Mouse (Mus musculus): ENCODE data around the gene Megf6.

Megf6 gene

DNA sequence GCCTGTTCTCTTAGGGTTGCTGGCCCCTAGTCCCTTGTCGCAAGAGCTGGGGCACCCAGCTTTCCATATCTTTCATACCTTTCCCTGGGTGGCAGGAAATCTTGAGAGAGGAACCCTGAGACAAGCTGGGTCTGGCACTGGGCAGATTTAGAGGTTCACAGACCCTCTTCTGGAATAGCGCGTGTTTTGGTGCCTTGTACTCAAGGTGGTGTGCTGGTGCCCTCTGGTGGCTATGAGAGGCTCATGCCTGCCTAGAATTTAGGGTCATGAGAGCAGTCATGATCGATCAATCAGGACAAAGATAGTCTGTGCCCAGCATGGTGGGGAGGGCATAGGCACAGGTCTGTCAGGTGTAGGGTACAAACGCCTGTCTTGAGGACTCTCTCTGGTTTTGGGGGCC lies 36.7 kb downstream of the Megf6 start:
- in situ Hi-C loops (cut with MboI, MseI), result loop anchor here (5.0 kb wide), 3 partner anchors 40 to 155 kb away; no protein-coding TSS in a partner anchor

- in situ Hi-C loops (cut with MboI, MseI), result loop anchor here (5.0 kb wide), 3 partner anchors 42 to 157 kb away; no protein-coding TSS in a partner anchor
Measured at GRCm38 (mm10) chr4:154209054-154209453, 38.5 kb downstream of the Megf6 start.

- in situ Hi-C loops (cut with MboI, MseI), result loop anchor here (5.0 kb wide), 3 partner anchors 43 to 158 kb away; no protein-coding TSS in a partner anchor
Measured at GRCm38 (mm10) chr4:154209825-154210224, 39.3 kb downstream of the Megf6 start.

DNA sequence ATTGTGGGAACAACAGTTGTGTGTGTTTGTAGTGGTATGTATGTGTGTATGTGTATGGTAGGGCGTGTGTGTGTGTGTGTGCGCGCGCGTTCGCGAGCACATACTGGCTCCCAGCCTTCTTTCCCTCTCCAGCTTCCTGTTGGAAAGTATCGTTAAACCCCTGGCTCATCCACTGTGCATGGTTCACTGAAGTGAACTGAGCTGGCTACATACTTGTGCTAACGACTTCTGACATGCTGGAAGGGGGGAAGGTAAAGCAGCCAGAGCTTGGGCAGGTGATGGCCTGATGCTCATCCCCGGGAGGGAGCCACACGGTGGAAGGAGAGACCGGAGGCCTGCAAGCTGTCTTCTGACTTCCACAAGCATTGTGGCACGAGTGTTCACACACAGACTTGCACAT lies 40.9 kb downstream of the Megf6 start:
- in situ Hi-C loops (cut with MboI, MseI), result no loop called here

GRCm38 (mm10) chr4:154213586-154213985 lies 43.1 kb downstream of the Megf6 start:
- in situ Hi-C loops (cut with MboI, MseI), result no loop called here

DNA sequence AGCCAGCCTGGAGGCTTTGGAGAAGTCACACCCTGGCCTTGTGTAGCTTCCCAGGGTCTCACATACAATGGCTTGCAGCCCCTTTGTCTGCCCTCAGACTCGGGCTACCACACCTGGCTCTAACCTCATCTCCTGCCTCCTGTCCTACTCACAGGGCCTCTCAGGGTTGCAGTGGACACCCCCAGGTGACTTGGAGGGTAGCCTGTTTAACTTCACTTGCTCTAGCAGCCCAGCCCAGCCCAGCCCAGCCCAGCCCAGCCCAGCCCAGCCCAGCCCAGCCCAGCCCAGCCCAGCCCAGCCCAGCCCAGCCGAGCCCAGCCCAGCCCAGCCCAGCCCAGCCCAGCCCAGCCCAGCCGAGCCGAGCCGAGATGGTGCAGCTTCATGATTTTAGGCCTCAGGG lies 43.5 kb downstream of the Megf6 start:
- in situ Hi-C loops (cut with MboI, MseI), result no loop called here

- in situ Hi-C loops (cut with MboI, MseI), result no loop called here
Measured at GRCm38 (mm10) chr4:154217711-154218350, 47.3 kb downstream of the Megf6 start.

GRCm38 (mm10) chr4:154222773-154223172 lies 52.2 kb downstream of the Megf6 start:
- in situ Hi-C loops (cut with MboI, MseI), result no loop called here

GRCm38 (mm10) chr4:154224267-154224969 lies 53.9 kb downstream of the Megf6 start:
- in situ Hi-C loops (cut with MboI, MseI), result no loop called here

- in situ Hi-C loops (cut with MboI, MseI), result no loop called here
Measured at GRCm38 (mm10) chr4:154224970-154225309, 54.4 kb downstream of the Megf6 start.

DNA sequence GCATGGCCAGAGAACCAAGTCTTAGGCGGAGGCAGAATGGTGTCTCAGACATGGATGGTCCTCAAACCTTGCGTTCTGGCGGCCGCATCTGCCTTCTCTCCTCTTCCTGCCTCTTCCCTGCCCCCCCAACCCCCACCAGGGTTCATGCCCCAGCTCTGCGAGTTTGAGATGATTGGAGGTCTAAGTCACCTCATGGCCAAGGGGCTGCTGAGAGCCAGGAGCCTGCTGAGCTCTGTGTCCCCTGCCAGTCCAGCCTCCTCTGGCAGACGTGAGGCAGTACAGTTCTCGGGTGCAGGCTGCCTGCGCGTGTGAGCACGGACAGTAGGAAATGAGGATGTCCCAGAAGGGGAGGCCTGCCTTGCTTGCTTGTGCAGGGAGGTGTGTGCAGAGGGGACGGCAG lies 56.1 kb downstream of the Megf6 start:
- in situ Hi-C loops (cut with MboI, MseI), result no loop called here

- in situ Hi-C loops (cut with MboI, MseI), result no loop called here
Measured at GRCm38 (mm10) chr4:154228336-154228735, 57.8 kb downstream of the Megf6 start.

GRCm38 (mm10) chr4:154229569-154229968 lies 59.0 kb downstream of the Megf6 start:
- in situ Hi-C loops (cut with MboI, MseI), result no loop called here

DNA sequence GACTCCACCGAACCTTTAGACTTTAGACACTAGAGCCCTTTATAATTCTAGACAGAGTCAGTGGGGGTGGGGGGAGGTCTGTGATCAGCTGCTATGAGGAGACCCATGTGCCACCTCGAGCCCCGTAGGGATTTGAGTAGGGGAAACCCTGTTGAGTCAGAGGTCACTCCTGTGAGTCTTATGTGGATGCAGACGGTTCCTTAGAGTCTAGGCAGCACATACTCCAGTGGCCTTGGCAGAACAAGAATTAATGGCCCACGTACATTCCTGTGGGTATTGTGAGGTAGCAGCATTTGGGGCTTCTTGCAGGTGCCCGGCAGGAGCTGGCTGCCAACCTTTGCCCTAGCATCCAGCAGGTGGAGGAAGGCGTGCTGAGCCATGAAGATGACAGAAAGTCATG lies 60.9 kb downstream of the Megf6 start:
- in situ Hi-C loops (cut with MboI, MseI), result loop anchor here in 1 of 2 experiments (5.0 kb wide), 1 partner anchor 86 kb away; no protein-coding TSS in a partner anchor

- in situ Hi-C loops (cut with MboI, MseI), result loop anchor here in 1 of 2 experiments (5.0 kb wide), 1 partner anchor 85 kb away; no protein-coding TSS in a partner anchor
Measured at GRCm38 (mm10) chr4:154232295-154232694, 61.8 kb downstream of the Megf6 start.

DNA sequence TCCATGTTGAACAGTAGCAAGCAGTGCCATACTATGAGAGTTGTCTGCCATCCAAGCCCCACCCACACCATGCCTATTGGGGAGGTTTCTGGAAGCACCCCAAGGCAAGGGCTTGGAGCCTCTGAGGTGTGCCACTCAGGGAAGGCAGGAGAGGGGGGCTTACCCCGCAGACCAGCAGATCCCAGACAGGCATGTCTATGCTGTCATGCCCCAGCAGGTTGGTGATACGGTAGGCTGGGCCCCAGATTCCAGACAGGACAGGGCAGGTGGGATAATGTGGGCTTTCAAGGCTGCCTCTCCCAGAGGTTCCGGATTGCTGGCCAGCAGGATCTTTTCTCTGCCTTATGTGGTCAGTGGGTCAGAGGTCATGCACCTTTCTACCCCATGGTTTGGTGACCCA lies 65.5 kb downstream of the Megf6 start:
- in situ Hi-C loops (cut with MboI, MseI), result no loop called here

DNA sequence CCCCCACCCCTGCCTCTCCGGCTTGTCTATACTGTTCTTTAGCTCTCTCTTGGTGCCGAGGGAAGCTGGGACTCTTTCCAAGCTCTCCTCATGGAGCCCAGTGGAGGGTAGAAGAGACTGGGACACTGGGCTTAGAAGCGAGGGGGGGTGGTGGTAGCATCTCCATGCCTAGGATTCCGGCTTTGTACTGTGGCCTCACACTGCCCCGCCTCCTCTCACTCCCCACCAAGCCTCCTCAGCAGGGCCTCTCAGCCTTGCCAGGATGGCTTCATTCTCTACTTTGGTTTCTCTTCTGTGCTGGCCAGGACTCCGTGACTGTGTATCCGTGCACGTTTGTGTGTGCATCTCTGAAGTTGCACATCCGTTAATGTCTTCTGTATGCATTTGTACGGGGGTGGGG lies 66.4 kb downstream of the Megf6 start:
- in situ Hi-C loops (cut with MboI, MseI), result no loop called here

DNA sequence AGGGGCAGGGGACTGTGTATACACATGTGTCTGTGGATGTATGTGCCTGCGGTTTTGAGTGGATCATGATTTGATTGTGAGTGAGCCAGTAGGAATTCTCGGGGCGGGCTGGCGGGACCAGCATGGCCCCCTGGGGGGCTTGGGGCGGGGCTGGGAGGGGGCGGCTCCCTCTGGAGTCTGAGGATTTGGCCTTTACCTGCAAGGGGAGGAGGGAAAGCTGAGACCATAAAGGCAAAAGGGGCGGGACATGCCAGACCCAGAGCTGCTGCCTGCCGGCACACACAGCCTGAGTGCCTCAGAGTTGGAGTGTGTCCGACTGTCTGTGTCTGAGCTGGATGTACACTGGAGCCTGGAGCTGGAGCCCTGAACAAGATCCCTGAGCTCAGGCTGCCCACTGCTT lies 66.8 kb downstream of the Megf6 start:
- in situ Hi-C loops (cut with MboI, MseI), result no loop called here

- in situ Hi-C loops (cut with MboI, MseI), result no loop called here
Measured at GRCm38 (mm10) chr4:154239199-154239598, 68.7 kb downstream of the Megf6 start.

DNA sequence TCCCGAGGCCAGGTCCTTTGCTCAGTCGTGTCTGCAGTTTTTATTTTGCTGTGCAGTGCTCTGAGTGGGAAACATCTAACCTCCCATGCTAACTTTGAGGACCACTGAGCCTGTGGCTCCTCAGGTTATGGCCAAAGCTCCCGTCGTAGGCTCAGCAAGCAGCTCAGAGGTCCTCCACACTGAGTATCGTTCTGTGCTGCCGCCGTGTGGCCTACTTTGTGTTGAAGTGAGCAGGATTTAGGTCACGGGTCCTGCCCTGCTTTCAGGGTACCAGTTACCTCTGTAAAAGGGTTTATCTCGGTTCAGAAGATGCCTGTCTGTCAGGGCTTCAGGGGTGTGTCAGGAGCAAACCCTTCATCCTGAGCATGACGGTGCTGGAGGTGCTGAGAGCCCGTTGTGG lies 70.1 kb downstream of the Megf6 start:
- in situ Hi-C loops (cut with MboI, MseI), result no loop called here

DNA sequence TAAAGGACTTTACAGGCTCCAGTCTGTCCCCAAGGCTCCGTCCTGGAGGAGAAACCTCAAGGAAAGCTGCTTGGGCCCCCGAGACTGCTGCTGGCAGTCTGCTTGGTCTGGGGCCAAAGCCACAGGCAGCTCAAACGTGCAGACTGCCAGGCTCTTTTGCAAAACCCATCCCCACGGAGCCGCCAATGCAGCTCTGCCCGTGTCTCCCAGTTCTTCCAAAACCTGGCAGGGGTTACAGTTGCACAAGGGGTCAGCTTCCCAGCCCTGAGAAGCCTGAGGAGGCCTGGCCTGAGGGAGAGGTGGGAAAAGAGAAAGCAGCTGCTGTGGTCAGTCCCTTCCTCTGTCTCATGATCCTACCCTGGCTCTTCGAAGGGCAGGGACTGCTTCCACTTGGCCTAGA lies 74.8 kb downstream of the Megf6 start:
- in situ Hi-C loops (cut with MboI, MseI), result no loop called here

DNA sequence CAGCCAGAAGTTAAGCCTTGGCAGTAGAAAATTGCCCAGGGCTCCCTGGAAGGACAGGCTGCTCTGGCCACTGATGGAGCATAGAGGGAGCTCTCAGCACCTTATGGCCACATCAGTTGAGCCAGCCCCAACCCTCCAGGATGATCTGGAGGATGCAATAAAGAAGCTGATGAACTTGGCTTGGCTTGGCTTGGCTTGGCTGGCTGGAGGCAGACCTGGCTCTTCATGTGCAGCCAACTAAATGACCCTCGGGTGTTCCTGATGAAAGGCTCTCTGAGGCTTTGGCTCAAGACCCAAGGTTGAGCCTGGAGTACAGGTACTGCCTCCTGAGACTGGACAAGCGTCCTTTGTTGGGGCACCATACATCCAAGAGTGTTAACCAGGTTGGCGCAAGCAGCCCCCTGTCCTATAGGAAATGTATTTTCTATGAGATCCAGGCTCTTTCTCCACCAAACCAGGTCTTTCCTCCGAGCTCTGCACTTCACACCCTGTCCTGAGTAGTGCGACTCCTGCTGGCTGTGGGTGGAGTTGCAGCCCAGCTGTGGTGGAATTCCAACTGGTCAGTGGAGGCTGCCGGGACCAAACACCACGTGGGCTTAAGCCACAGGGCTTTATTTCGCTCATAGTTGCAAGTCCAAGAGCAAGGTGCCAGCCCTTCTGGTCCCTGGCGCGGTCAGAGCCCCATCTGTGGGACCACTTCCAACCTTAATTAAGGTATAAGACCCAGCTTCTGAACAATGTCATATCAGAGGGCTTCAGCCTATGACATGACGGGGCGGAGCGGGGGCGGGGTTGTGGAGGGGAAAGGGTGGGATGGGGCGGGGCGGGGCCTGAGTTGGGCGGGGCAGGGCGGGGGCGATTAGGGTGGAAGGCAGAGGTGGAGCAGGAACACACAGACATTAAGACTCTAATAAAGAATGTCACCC lies 75.8 kb downstream of the Megf6 start:
- in situ Hi-C loops (cut with MboI, MseI), result no loop called here
